ENCODE assay signal across 9 mouse cellular contexts in the genomic region with DNA sequence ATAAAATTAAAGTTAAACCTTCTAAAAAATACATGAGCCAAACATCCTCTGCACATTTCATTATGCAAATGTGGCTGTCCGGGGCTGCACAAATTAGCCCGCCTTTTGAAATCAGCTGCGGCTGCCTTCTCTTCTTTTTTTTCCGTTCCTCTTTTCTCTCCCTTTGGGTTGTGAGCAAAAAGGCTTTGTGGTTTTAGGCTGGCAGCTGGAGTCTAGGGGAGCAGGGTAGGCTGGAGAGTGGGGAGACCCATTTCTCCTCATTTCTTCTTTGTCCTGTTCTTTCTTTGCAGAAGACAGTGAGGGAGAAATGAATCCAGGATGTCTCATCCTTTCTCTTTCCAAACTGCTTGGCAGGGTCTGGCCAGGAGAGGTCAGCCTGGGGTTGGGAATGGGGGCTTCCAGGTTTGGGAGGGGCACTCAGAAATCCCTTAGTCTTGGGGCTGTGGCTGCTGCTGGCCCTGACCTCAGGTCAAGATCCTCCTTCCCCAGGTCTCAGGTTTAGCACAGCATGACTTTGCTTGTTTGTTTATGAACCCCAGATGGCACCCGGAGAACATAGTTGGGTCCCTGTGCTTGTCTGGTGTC.
DNase-seq lines count a peak whose midpoint lies in the region; ATAC-seq and TF ChIP-seq lines count a peak whose summit lies in the region.
"Had no signal": no experiment of that assay in that cellular context is flagged by ENCODE, and none has a peak within 500 bp of the region (broad histone marks: within the 10 kb centered on the region; RNA-seq: fewer than 3 reads in every experiment).

No protein-coding gene starts in this region.

- H3K27ac ChIP-seq in forebrain, embryonic 16.5 days (ENCODE audit: low read length): peak overlapping the region; percentile 70
- H3K27ac ChIP-seq in midbrain, embryonic 14.5 days (replicated peaks; ENCODE audit: low read depth, low read length): peak overlapping the region; percentile 58
- H3K27ac ChIP-seq in thymus, adult 2 months (ENCODE audit: control insufficient read depth, insufficient read depth, low read length): no peak overlapping the region

- peak overlapping the region; percentile 20 for H3K4me2 ChIP-seq in forebrain, embryonic 16.5 days (ENCODE audit: low read length)
- 0 out of 2 replicates have a peak overlapping the region, but pooled peaks have one; percentile 26 for H3K4me2 ChIP-seq in midbrain, embryonic 14.5 days (ENCODE audit: low read length)

- WGBS in forebrain, embryonic 16.5 days: 21% methylated on average over 5 of the region's 5 CpGs
- 17% methylated on average over 5 of the region's 5 CpGs for WGBS in midbrain, embryonic 14.5 days
- 24% methylated on average over 5 of the region's 5 CpGs for WGBS in thymus, adult 2 months

- peaks cover 43% of the 10 kb centered on the region for H3K4me1 ChIP-seq in E14TG2a.4 (replicated peaks; ENCODE audit: low read depth, low read length)
- H3K4me1 ChIP-seq in forebrain, embryonic 16.5 days (replicated peaks; ENCODE audit: control insufficient read depth, insufficient read depth, low read length): peaks cover 18% of the 10 kb centered on the region
- H3K4me1 ChIP-seq in midbrain, embryonic 14.5 days (ENCODE audit: control insufficient read depth, insufficient read depth, low read length): peaks cover 27% of the 10 kb centered on the region
- no peaks in the 10 kb centered on the region for H3K4me1 ChIP-seq in thymus, adult 2 months (replicated peaks; ENCODE audit: control insufficient read depth, insufficient read depth, low read length)

- peak; percentile 18; the same call in 1 of the 2 replicates for TF ChIP-seq CTCF in E14TG2a.4 (conservative IDR thresholded peaks at IDR 0.05; ENCODE audit: low read length)
- TF ChIP-seq CTCF in thymus, adult 2 months (IDR thresholded peaks at IDR 0.05; ENCODE audit: borderline replicate concordance, control insufficient read depth, extremely low read depth, insufficient read depth, low read length, poor library complexity): no peak

- no peaks in the 10 kb centered on the region for H3K9me3 ChIP-seq in E14TG2a.4 (ENCODE audit: low read length)
- H3K9me3 ChIP-seq in forebrain, embryonic 16.5 days (ENCODE audit: control insufficient read depth, low read length): no peaks in the 10 kb centered on the region
- H3K9me3 ChIP-seq in midbrain, embryonic 14.5 days (ENCODE audit: control insufficient read depth, low read length): no peaks in the 10 kb centered on the region

- ATAC-seq in forebrain, embryonic 16.5 days: peak; percentile 52
- no peak for ATAC-seq in midbrain, embryonic 14.5 days (ENCODE audit: low FRiP score, low TSS enrichment)

- DNase-seq in R1 (ENCODE audit: low read depth, low spot score): peak; percentile 45
- peak; percentile 62 for DNase-seq in midbrain, embryonic 14.5 days
- no peak for DNase-seq in thymus, adult 2 months
- DNase-seq in kidney, adult 8-10 months: no peak
- no peak for DNase-seq in gastrocnemius, postnatal 36 days
- DNase-seq: adrenal gland, postnatal 10 days; thymus, postnatal 25 days had no signal

- no peak for TF ChIP-seq POLR2A in thymus, adult 2 months (IDR thresholded peaks at IDR 0.05; ENCODE audit: control insufficient read depth, extremely low read depth, insufficient read depth, low read length, poor library complexity)

- intact Hi-C loops in gastrocnemius, postnatal 36 days (cut with DNase I): no loop called here

- no peaks in the 10 kb centered on the region for H3K27me3 ChIP-seq in E14TG2a.4 (ENCODE audit: insufficient read depth, low read length)
- H3K27me3 ChIP-seq in forebrain, embryonic 16.5 days (replicated peaks; ENCODE audit: control insufficient read depth, insufficient read depth, low read length): no peaks in the 10 kb centered on the region
- H3K27me3 ChIP-seq in midbrain, embryonic 14.5 days (ENCODE audit: control insufficient read depth, insufficient read depth, low read length): no peaks in the 10 kb centered on the region
- H3K27me3 ChIP-seq in thymus, adult 2 months (ENCODE audit: control insufficient read depth, insufficient read depth, low read length): no peaks in the 10 kb centered on the region

- no peaks in the 10 kb centered on the region for H3K36me3 ChIP-seq in E14TG2a.4 (ENCODE audit: insufficient read depth, low read length)
- no peaks in the 10 kb centered on the region for H3K36me3 ChIP-seq in forebrain, embryonic 16.5 days (ENCODE audit: control insufficient read depth, insufficient read depth)
- no peaks in the 10 kb centered on the region for H3K36me3 ChIP-seq in midbrain, embryonic 14.5 days (ENCODE audit: control insufficient read depth, insufficient read depth, low read length)
- no peaks in the 10 kb centered on the region for H3K36me3 ChIP-seq in thymus, adult 2 months (ENCODE audit: control insufficient read depth, insufficient read depth, low read length)

- no peak overlapping the region for H3K4me3 ChIP-seq in E14TG2a.4 (replicated peaks; ENCODE audit: low read length)
- no peak overlapping the region for H3K4me3 ChIP-seq in forebrain, embryonic 16.5 days (replicated peaks; ENCODE audit: low read length)
- H3K4me3 ChIP-seq in midbrain, embryonic 14.5 days (replicated peaks; ENCODE audit: low read depth, low read length): no peak overlapping the region
- no peak overlapping the region for H3K4me3 ChIP-seq in thymus, adult 2 months (ENCODE audit: control insufficient read depth, insufficient read depth, low read length)

- H3K9ac ChIP-seq in forebrain, embryonic 16.5 days (replicated peaks; ENCODE audit: low read depth, low read length): no peak overlapping the region
- H3K9ac ChIP-seq in midbrain, embryonic 14.5 days (replicated peaks; ENCODE audit: low read length): peak overlapping the region; percentile 32; the same call in 1 of the 2 replicates

Comparison
In these comparisons a context has a peak if more than half of its experiments do, and no peak if none do; other contexts are left out.
1. DNase-seq: peak in R1 (single experiment) and midbrain, embryonic 14.5 days (single experiment); none in thymus, adult 2 months (single experiment), kidney, adult 8-10 months (0 of 2) and gastrocnemius, postnatal 36 days (0 of 2).